Mouse (Mus musculus) ES-E14 (cell line): ENCODE measurements around the gene Krtap16-1.

Source experiments
- CHD2 ChIP-seq: IDR thresholded peaks from 2 replicates; pipeline ENCODE4 v1.6.1; 2014; ENCODE audit warnings: mild to moderate bottlenecking, low read depth, low read length, inconsistent platforms
- HCFC1 ChIP-seq: IDR thresholded peaks from 2 replicates; pipeline ENCODE4 v1.6.1; 2012; ENCODE audit warnings: low read length, inconsistent platforms, borderline replicate concordance; ENCODE audit not compliant: insufficient read depth
- MAFK ChIP-seq: IDR thresholded peaks from 2 replicates; pipeline ENCODE4 v1.6.1; 2014; ENCODE audit warnings: mild to moderate bottlenecking, low read depth, low read length, inconsistent platforms; ENCODE audit not compliant: insufficient read depth
- ZC3H11A ChIP-seq: IDR thresholded peaks from 2 replicates; pipeline ENCODE4 v1.6.1; 2012; ENCODE audit warnings: low read depth, mild to moderate bottlenecking, inconsistent platforms, low read length, borderline replicate concordance
- ZNF384 ChIP-seq: IDR thresholded peaks from 2 replicates; pipeline ENCODE4 v1.6.1; 2012; ENCODE audit warnings: low read depth, low read length, inconsistent platforms

GRCm38 (mm10) chr11:100010682-100011081 is 24.3 kb upstream of the Krtap16-1 start:
- TF ChIP-seq ZNF384 (no peak), CHD2 (no peak), MAFK (no peak), HCFC1 (no peak), ZC3H11A (no peak)
